Mouse (Mus musculus) gastrocnemius, postnatal 25 days (tissue): Measurements from ENCODE around the gene Dnajc14. TPM values are rescaled to one million over a fixed set of nuclear protein-coding genes. Genes with fewer than 3 reads are reported as not detected.
"Not testable (repeated sequence)": the region's sequence is repeated elsewhere in the genome, so short reads cannot be mapped to it uniquely, and the experiment has no call there.

Source experiments
- DNase-seq: peaks from one replicate; pipeline ENCODE4 v3.0.0; 2022
- total RNA-seq, 2 experiments: library from RNA; stranded (reverse); gene quantifications; 1 replicate in 1 of 2; 2 replicates in 1 of 2; pipeline ENCODE4 v1.2.3; 2021

The Dnajc14 gene
- total RNA-seq, 2 experiments from 2014 or later: 20.7 to 21.5 TPM

GRCm38 (mm10) chr10:128820217-128820616, 16.4 kb downstream of the Dnajc14 start:
- no peak for DNase-seq

GRCm38 (mm10) chr10:128821358-128822056, 17.6 kb downstream of the Dnajc14 start, which contains the start of gene Ormdl2:
TSS of gene Ormdl2 (minus strand) at chr10:128821645.
- peak; percentile 98 for DNase-seq

DNA sequence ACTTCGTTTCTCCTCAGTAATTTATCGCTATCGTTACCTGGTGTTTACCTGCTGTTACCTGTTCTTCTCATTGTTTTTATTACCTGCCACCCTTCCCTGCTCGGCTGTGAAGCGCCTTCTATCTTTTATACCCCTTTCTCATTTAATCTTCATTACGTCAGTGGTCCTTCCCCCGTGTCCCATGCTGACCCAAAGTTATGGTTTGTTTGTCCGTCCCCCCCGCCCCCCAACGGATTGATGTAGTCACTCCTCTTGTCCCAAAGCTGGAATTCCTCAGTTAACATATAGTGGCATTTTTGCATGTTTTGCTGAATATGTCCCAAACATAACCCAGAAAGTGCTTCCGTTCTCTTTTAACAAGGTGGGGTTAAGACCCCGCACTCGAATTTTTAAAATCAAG, 18.3 kb downstream of the Dnajc14 start:
- DNase-seq: no peak

GRCm38 (mm10) chr10:128823087-128823486, 19.2 kb downstream of the Dnajc14 start:
- not testable (repeated sequence) for DNase-seq

DNA sequence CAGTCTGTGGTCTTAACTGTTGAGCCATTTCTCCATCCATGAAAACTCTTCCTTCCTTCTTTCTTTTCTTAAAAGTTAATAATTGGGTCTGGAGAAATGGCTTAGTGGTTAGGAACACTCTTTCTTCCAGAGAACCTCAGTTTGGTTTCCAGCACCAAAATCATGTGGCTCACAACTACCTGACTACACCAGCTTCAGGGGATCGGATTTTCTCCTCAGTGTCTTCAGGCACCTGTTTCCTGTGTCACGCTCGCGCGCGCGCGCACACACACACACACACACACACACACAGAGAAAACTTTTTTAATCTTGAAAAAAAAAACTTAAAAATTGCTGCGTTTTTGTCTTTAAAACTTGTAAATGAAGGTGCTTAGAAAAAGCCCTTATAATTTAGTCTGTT, 20.0 kb downstream of the Dnajc14 start:
- no peak for DNase-seq

DNA sequence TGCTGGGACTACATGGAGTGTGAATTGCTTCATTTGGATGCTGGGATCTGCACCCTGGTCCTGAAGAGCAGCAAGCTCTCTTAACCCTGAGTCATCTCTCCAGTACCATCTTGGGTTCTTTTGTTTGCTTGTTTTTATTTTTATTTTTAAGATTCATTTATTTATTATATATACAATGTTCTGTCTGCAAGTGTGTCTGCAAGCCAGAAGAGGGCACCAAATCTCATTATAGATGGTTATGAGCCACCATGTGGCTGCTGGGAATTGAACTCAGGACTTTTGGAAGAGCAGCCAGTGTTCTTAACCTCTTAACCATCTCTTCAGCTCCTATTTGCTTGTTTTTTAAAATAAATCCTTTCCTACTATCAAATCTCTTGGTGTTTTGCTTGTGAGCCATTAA, 33.5 kb downstream of the Dnajc14 start:
- DNase-seq: no peak

GRCm38 (mm10) chr10:128839434-128839833, 35.6 kb downstream of the Dnajc14 start:
- DNase-seq: no peak

DNA sequence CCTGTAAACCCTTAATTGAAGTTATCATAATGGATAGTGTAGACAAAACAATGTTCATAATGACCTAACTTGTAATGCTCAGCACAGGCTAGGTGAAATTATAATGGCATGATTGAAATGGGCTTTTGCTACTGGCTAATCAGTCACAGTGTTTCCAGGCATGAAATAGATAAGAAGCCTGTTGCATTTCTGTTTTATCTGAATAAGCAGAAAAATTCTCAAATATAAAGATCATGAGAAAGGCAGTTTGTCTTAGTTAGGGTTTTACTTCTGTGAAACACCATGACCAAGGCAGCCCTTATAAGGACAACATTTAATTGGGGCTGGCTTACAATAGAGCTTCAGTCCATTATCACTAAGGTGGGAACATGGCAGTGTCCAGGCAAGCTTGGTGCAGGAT, 36.8 kb downstream of the Dnajc14 start:
- no peak for DNase-seq

GRCm38 (mm10) chr10:128843260-128843659, 39.4 kb downstream of the Dnajc14 start:
- DNase-seq: no peak

GRCm38 (mm10) chr10:128845516-128845915, 41.7 kb downstream of the Dnajc14 start:
- DNase-seq: no peak

DNA sequence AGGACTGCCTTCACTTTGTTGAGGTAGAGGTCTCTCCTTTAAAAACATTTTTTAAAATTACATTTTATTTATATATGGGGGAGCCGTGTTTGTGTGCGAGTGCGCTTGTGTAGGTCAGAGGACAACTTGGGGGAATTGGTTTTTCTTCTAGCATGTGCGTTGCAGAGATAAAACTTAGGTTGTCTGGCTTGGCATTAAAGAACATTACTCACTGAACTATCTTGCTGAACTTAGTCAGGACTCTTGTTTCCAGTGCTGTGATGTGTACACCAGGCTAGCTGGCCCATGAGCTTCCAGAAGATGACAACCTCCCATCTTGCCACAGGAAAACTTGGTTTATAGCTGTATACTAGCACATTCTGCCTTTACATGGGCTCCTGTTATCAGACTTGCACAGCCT, 42.8 kb downstream of the Dnajc14 start:
- no peak for DNase-seq

GRCm38 (mm10) chr10:128848426-128848825, 44.6 kb downstream of the Dnajc14 start:
- DNase-seq: no peak

DNA sequence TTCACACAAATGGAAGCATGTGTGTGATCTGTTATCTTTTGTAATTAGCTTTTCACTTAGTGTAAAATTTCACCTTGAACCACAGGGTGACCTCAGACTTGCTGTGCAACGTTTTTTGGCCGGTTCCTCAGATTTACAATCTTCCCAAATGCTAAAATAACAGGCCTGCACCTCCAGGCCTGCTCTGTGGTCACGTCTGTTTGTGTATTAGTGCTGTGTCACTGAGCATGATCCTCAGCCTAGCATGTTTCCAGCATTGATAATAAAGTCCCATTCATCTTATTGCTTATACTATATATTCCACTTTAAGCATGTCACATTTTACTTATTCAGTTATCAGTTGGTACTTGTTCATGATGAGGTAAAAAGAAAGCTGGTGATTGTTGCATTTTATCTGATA, 46.5 kb downstream of the Dnajc14 start:
- no peak for DNase-seq

GRCm38 (mm10) chr10:128861176-128861575, 57.3 kb downstream of the Dnajc14 start:
- no peak for DNase-seq

DNA sequence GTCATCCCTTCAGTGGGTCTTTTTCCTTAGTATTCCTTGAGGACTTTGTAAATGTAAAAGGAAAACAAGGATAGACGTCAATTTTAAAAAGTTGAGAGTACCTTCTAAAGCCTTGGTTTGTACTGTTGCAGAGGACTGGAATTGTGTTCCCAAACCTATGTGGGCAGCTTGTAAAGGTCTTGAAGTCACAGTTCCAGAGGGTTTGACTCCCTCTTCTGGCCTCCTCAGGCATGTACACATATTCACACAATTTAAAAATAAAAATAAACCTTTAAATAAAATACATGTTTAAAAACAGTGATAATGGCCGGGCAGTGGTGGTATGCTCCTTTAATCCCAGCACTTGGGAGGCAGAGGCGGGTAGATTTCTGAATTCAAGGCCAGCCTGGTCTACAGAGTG, 62.2 kb downstream of the Dnajc14 start:
- no peak for DNase-seq

- no peak for DNase-seq
These were observed 62.7 kb downstream of the Dnajc14 start for GRCm38 (mm10) chr10:128866518-128866917.

Other genes starting within 250 kb of the Dnajc14 start
- gene Pa2g4, start 238.1 kb upstream of the Dnajc14 start, total RNA-seq: 10 to 100 TPM; 36.3 to 36.7 TPM
- gene Erbb3, start 214.4 kb upstream of the Dnajc14 start, total RNA-seq: 1 to 10 TPM; 3.3 to 4.3 TPM
- gene Rps26, start 177.3 kb upstream of the Dnajc14 start, total RNA-seq: 100 to 1,000 TPM; 286 to 348 TPM
- 1 to 10 TPM in 1 of 2 experiments, under 1 TPM in 1; 0.35 to 1.6 TPM for gene Ikzf4, start 158.1 kb upstream of the Dnajc14 start, total RNA-seq
- 10 to 100 TPM; 17.7 to 20.7 TPM for gene Suox, start 130.0 kb upstream of the Dnajc14 start, total RNA-seq
- 10 to 100 TPM; 78.9 to 80.0 TPM for gene Rab5b, start 107.8 kb upstream of the Dnajc14 start, total RNA-seq
- gene Pmel, start 99.9 kb upstream of the Dnajc14 start, total RNA-seq: under 1 TPM; 0.41 to 0.70 TPM
- 1 to 10 TPM; 3.8 to 5.3 TPM for gene Cdk2, start 99.0 kb upstream of the Dnajc14 start, total RNA-seq
- 1 to 10 TPM; 8.0 to 8.3 TPM for gene Dgka, start 59.2 kb upstream of the Dnajc14 start, total RNA-seq
- 1 to 10 TPM; 9.8 to 10.0 TPM for gene Pym1, start 56.2 kb upstream of the Dnajc14 start, total RNA-seq
- 1 to 10 TPM; 1.7 to 3.6 TPM for gene Mmp19, start 13.2 kb upstream of the Dnajc14 start, total RNA-seq
- gene Tmem198b, start 308 bp downstream of the Dnajc14 start, total RNA-seq: 1 to 10 TPM; 3.4 to 4.2 TPM
- 10 to 100 TPM; 26.5 to 28.4 TPM for gene Sarnp, start 13.3 kb downstream of the Dnajc14 start, total RNA-seq
- 1 to 10 TPM; 3.1 to 3.7 TPM for gene Ormdl2, start 17.6 kb downstream of the Dnajc14 start, total RNA-seq
- 1 to 10 TPM; 3.9 to 4.1 TPM for gene Gdf11, start 87.7 kb downstream of the Dnajc14 start, total RNA-seq
- 100 to 1,000 TPM; 103 to 142 TPM for gene Cd63, start 96.9 kb downstream of the Dnajc14 start, total RNA-seq
- 1 to 10 TPM; 4.3 to 4.7 TPM for gene Rdh5, start 118.8 kb downstream of the Dnajc14 start, total RNA-seq
- gene Bloc1s1, start 120.0 kb downstream of the Dnajc14 start, total RNA-seq: 100 to 1,000 TPM; 152 to 165 TPM
- 10 to 100 TPM; 63.5 to 67.3 TPM for gene Itga7, start 129.8 kb downstream of the Dnajc14 start, total RNA-seq
- under 1 TPM in 1 of 2 experiments, not detected in 1; 0.23 TPM for gene Mettl7b, start 156.9 kb downstream of the Dnajc14 start, total RNA-seq
- gene Olfr9, start 185.4 kb downstream of the Dnajc14 start, total RNA-seq: not detected
- gene Olfr763, start 206.7 kb downstream of the Dnajc14 start, total RNA-seq: not detected
- gene Olfr764-ps1, start 235.8 kb downstream of the Dnajc14 start, total RNA-seq: not detected
- gene Olfr765, start 245.9 kb downstream of the Dnajc14 start, total RNA-seq: not detected